Mouse (Mus musculus): ENCODE results near the gene Raver2. TPM values are rescaled to one million over a fixed set of nuclear protein-coding genes. Genes with fewer than 3 reads are reported as not detected.

Raver2 gene
- polyA plus RNA-seq, 1 experiment from 2014 or later, result 12.4 TPM

DNA sequence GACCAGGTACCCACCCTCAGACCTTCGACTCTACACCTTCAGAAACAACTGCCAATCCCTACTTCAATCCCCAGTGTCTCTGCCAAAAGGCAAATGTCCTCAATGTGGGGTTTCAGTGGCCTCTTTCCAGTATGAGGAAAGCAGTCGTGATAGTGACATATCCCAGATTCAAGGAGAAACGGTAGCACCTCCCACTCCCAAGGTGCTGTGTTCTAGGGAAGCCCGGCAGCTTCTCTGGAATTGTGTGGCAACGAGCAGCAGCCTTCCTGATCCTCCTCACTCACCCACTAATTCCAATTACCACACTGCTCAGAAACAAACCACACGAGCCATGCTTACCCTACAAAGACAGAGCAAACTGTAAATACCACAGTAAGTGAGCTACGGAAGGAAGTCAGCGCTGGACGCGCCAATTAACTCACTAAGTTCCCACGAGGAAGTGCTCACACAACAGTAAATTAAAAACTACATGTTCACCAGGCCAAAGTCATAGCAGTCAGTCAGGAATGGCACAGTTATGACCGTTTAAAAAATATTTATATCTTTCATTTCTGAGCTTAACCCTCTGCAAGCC, 90.5 kb downstream of the Raver2 start:
- peaks cover 4% of the 10 kb centered on the region for H3K36me3 ChIP-seq (ENCODE audit: control insufficient read depth, insufficient read depth, low read length)
- H3K4me3 ChIP-seq (ENCODE audit: low read depth, low read length), result no peak overlapping the region
- DNase-seq (ENCODE audit: low spot score, missing footprints), result peak; percentile 31
- H3K27me3 ChIP-seq (ENCODE audit: control insufficient read depth, insufficient read depth, low read length), result no peaks in the 10 kb centered on the region
- 90% methylated on average over 12 of the region's 12 CpGs for WGBS
- H3K4me2 ChIP-seq, result no peak overlapping the region
- no peak for ATAC-seq (ENCODE audit: low FRiP score)
- H3K4me1 ChIP-seq (ENCODE audit: control insufficient read depth, insufficient read depth, low read length), result no peaks in the 10 kb centered on the region
- no peak overlapping the region for H3K9ac ChIP-seq (ENCODE audit: low read length)
- H3K27ac ChIP-seq (ENCODE audit: low read depth, low read length), result no peak overlapping the region
- no peaks in the 10 kb centered on the region for H3K9me3 ChIP-seq (ENCODE audit: control insufficient read depth, low read length)

DNA sequence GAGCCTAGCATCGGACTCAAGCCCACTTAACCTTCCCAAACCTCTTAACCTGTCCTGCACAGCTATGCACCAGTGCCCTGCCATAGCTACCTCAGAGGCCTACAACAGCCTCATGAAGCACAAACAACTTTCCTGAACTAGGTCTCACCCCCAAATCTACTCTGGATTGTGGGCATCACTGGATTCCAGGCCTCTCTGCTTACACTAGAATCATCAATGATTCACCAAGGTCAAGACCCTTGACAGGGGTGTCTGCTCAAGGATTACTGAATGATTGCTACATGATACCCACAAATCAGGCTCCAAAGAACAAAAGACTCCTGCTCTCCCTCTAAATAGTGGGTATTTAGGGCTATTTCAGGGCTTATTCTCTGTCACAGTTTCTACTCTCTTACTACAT, 92.0 kb downstream of the Raver2 start:
- no peak for DNase-seq (ENCODE audit: low spot score, missing footprints)
- peaks cover 4% of the 10 kb centered on the region for H3K36me3 ChIP-seq (ENCODE audit: control insufficient read depth, insufficient read depth, low read length)
- no peaks in the 10 kb centered on the region for H3K9me3 ChIP-seq (ENCODE audit: control insufficient read depth, low read length)
- no peaks in the 10 kb centered on the region for H3K27me3 ChIP-seq (ENCODE audit: control insufficient read depth, insufficient read depth, low read length)
- 95% methylated on average over 1 of the region's 1 CpGs for WGBS
- H3K27ac ChIP-seq (ENCODE audit: low read depth, low read length), result no peak overlapping the region
- H3K4me1 ChIP-seq (ENCODE audit: control insufficient read depth, insufficient read depth, low read length), result no peaks in the 10 kb centered on the region
- H3K4me3 ChIP-seq (ENCODE audit: low read depth, low read length), result no peak overlapping the region
- H3K4me2 ChIP-seq, result no peak overlapping the region
- no peak overlapping the region for H3K9ac ChIP-seq (ENCODE audit: low read length)
- no peak for ATAC-seq (ENCODE audit: low FRiP score)

DNA sequence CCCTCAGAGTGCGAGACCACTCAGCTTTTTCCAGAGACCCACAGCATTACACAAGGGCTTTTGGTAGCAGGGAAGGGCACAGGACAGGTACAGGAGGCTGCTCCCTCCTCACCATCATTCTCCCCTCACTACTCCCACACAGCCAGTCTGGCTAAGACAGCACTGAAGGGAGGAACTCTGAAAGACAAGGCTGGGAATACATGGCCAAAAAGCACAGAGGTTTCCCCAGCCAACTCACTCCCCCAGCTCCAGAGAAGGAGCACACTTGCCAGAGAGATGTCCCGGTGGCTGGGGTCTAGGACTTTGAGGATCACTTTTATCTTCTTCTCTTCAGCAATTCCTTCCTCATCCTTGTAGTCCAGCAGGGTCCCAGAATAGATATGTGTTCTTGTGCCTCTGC, 95.4 kb downstream of the Raver2 start:
- Histone ChIP-seq H3K36me3 (ENCODE audit: control insufficient read depth, insufficient read depth, low read length) (no peaks in the 10 kb centered on the region), H3K27me3 (ENCODE audit: control insufficient read depth, insufficient read depth, low read length) (no peaks in the 10 kb centered on the region), H3K27ac (ENCODE audit: low read depth, low read length) (no peak overlapping the region), H3K9me3 (ENCODE audit: control insufficient read depth, low read length) (no peaks in the 10 kb centered on the region), H3K4me1 (ENCODE audit: control insufficient read depth, insufficient read depth, low read length) (no peaks in the 10 kb centered on the region), H3K4me3 (ENCODE audit: low read depth, low read length) (no peak overlapping the region), H3K4me2 (no peak overlapping the region), H3K9ac (ENCODE audit: low read length) (no peak overlapping the region)
- WGBS, result 98% methylated on average over 2 of the region's 2 CpGs
- no peak for DNase-seq (ENCODE audit: low spot score, missing footprints)
- no peak for ATAC-seq (ENCODE audit: low FRiP score)

DNA sequence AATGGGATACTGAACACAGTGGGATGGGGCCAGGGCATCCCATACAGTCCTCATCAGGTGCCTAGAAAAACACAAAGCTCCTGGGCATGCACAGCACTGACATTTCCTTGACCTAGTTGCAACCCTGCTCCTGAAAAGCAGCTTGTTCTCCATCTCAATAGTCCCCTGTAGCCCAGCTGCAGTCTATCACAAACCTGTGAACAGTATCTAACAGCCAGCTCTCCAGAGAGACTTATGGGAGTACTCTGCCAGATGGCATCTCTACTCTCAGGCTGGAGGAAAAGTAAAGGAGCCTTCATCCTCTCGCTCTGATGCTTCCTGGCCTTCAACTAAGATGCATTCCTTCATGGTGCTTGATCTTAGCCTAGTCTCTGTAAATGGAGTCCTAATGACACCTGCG, 95.9 kb downstream of the Raver2 start:
- 90% methylated on average over 2 of the region's 2 CpGs for WGBS
- Histone ChIP-seq H3K27ac (ENCODE audit: low read depth, low read length) (no peak overlapping the region), H3K4me2 (no peak overlapping the region), H3K9ac (ENCODE audit: low read length) (no peak overlapping the region), H3K36me3 (ENCODE audit: control insufficient read depth, insufficient read depth, low read length) (no peaks in the 10 kb centered on the region), H3K4me1 (ENCODE audit: control insufficient read depth, insufficient read depth, low read length) (no peaks in the 10 kb centered on the region), H3K9me3 (ENCODE audit: control insufficient read depth, low read length) (no peaks in the 10 kb centered on the region), H3K27me3 (ENCODE audit: control insufficient read depth, insufficient read depth, low read length) (no peaks in the 10 kb centered on the region), H3K4me3 (ENCODE audit: low read depth, low read length) (no peak overlapping the region)
- ATAC-seq (ENCODE audit: low FRiP score) (no peak), DNase-seq (ENCODE audit: low spot score, missing footprints) (no peak)

DNA sequence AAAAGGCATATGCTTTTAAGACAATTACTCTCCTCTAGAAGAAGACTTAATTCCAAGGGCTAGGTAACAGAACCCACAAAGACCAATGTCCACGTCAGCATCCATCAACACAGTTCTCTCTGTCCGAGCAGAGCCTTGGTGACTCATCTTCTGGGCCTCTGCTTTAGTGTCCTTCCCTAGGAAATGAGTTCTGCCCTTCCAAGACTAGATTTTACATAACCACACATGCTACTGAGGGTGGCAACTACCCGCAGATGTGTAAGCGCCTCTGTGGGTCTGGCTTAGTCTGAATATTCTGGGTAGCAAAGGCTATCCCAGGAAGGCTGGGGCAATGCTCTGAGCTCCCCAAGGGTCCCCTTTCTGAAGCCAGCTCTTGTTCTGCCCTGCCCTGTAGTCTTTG, 97.0 kb downstream of the Raver2 start:
- 91% methylated on average over 4 of the region's 4 CpGs for WGBS
- Histone ChIP-seq H3K4me2 (no peak overlapping the region), H3K9me3 (ENCODE audit: control insufficient read depth, low read length) (no peaks in the 10 kb centered on the region), H3K27ac (ENCODE audit: low read depth, low read length) (no peak overlapping the region), H3K27me3 (ENCODE audit: control insufficient read depth, insufficient read depth, low read length) (no peaks in the 10 kb centered on the region), H3K9ac (ENCODE audit: low read length) (no peak overlapping the region), H3K4me3 (ENCODE audit: low read depth, low read length) (no peak overlapping the region), H3K36me3 (ENCODE audit: control insufficient read depth, insufficient read depth, low read length) (no peaks in the 10 kb centered on the region), H3K4me1 (ENCODE audit: control insufficient read depth, insufficient read depth, low read length) (no peaks in the 10 kb centered on the region)
- ATAC-seq (ENCODE audit: low FRiP score), result no peak
- no peak for DNase-seq (ENCODE audit: low spot score, missing footprints)

DNA sequence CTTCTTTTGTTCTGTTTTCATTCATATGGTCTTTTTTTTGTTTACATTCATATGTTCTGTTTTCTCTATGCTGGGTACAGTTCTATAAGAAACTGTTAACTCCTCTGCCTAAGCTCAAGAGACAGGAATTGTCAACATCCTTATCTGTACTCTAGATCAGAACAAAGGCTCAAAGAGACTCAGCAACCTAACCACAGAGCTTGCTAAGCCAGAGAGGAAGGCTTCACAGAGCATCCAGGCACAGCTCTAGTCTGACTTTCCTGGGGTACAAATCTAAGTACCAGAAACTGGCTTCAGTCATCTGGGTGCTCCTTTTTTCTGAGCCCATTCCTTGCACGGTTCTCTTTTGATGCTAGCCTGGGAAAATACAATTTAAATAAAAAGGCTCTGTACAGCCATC, 99.0 kb downstream of the Raver2 start:
- 86% methylated on average over 1 of the region's 1 CpGs for WGBS
- H3K36me3 ChIP-seq (ENCODE audit: control insufficient read depth, insufficient read depth, low read length), result no peaks in the 10 kb centered on the region
- H3K4me2 ChIP-seq, result no peak overlapping the region
- H3K9me3 ChIP-seq (ENCODE audit: control insufficient read depth, low read length), result no peaks in the 10 kb centered on the region
- DNase-seq (ENCODE audit: low spot score, missing footprints) (no peak), ATAC-seq (ENCODE audit: low FRiP score) (no peak)
- H3K4me3 ChIP-seq (ENCODE audit: low read depth, low read length), result no peak overlapping the region
- no peaks in the 10 kb centered on the region for H3K4me1 ChIP-seq (ENCODE audit: control insufficient read depth, insufficient read depth, low read length)
- no peak overlapping the region for H3K27ac ChIP-seq (ENCODE audit: low read depth, low read length)
- no peaks in the 10 kb centered on the region for H3K27me3 ChIP-seq (ENCODE audit: control insufficient read depth, insufficient read depth, low read length)
- H3K9ac ChIP-seq (ENCODE audit: low read length), result no peak overlapping the region

DNA sequence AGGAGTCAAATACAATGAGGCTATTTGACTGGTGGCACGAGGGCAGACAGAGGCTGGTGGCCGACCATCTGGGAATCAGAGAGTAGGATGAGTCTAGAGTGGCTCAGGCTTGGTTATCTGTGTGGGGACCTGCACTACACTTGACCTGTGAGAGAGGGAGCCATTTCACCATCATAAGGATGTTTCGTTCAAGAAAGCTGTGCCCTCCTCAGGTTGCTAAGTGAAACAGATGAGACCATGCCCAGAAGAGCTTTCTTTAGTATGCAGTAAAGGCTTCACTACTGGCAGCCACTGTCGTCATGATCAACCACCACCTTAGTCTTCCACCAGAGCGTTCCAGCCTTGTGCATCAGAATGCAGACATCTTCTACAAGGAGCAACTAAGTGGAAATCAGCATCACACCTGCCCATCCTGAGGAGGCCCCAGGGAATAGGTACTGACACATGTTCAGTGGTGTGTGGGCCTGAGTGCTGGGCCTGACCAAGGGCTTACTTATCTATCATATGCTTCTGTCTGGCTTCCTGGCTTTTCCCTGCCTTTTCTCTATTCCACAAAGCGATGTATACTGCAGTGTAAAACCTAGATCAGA, 99.5 kb downstream of the Raver2 start:
- DNase-seq (ENCODE audit: low spot score, missing footprints), result no peak
- WGBS, result 55% methylated on average over 6 of the region's 6 CpGs
- H3K4me3 ChIP-seq (ENCODE audit: low read depth, low read length), result no peak overlapping the region
- no peak overlapping the region for H3K4me2 ChIP-seq
- H3K9me3 ChIP-seq (ENCODE audit: control insufficient read depth, low read length), result no peaks in the 10 kb centered on the region
- ATAC-seq (ENCODE audit: low FRiP score), result peak; percentile 62; the same call in 1 of the 2 replicates
- no peaks in the 10 kb centered on the region for H3K36me3 ChIP-seq (ENCODE audit: control insufficient read depth, insufficient read depth, low read length)
- no peaks in the 10 kb centered on the region for H3K4me1 ChIP-seq (ENCODE audit: control insufficient read depth, insufficient read depth, low read length)
- no peak overlapping the region for H3K9ac ChIP-seq (ENCODE audit: low read length)
- no peaks in the 10 kb centered on the region for H3K27me3 ChIP-seq (ENCODE audit: control insufficient read depth, insufficient read depth, low read length)
- H3K27ac ChIP-seq (ENCODE audit: low read depth, low read length), result no peak overlapping the region

DNA sequence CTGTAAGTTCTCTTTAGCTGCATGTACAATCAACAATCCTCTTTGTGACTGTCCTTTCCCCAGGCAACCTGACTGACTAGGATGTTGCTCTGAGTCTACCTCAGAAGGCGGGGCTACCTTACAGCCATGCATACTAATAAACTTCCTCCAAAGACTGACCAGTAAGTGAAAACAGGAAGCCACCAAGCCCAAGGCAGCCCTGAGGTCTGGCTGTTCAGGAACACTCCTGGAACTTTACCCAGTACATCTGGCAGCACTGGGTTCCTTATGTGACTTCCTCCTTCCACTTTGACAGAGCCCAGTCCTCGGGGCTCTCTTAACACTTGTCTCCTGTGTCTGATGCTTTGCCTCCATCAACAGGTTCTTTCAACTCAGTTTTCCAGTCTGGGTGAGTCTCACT, 104.0 kb downstream of the Raver2 start:
- ATAC-seq (ENCODE audit: low FRiP score), result no peak

DNA sequence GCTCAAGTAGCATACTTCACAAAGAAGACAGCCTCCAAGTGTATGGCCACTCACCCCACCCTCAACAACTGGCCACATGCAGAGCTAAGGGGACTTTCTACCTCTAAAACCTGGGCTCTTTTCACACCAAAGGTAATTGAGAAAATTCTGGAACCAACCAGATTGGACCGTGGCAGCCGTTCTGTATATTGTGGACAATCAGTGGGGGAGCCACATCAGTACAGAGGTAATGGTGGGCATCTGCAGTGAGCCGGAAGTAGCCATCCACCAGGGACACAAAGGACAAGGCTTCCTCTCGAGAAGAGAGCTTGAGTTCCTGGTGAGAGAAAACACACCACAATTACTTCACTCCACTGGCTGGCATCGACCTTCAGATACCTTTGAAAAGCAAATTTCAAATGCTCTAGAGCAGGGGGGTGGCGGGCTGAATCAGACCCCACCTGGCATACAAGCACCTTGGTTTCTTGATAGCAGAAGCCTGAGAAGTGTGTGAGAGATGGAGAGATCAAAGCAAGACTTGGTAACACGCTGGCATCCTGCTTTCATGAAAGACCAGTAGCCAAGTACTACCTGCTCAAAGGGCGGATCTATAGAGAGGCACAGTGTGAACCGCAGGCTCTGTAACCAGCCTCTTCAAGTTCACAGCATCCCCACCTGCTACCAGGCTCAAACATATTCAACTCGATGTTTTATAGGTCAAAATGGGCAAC, 106.3 kb downstream of the Raver2 start:
- no peak overlapping the region for H3K27ac ChIP-seq (ENCODE audit: low read depth, low read length)
- no peak overlapping the region for H3K9ac ChIP-seq (ENCODE audit: low read length)
- no peaks in the 10 kb centered on the region for H3K27me3 ChIP-seq (ENCODE audit: control insufficient read depth, insufficient read depth, low read length)
- DNase-seq (ENCODE audit: low spot score, missing footprints) (peak; percentile 57), ATAC-seq (ENCODE audit: low FRiP score) (no peak)
- H3K36me3 ChIP-seq (ENCODE audit: control insufficient read depth, insufficient read depth, low read length), result no peaks in the 10 kb centered on the region
- no peak overlapping the region for H3K4me2 ChIP-seq
- no peak overlapping the region for H3K4me3 ChIP-seq (ENCODE audit: low read depth, low read length)
- 83% methylated on average over 10 of the region's 10 CpGs for WGBS
- H3K9me3 ChIP-seq (ENCODE audit: control insufficient read depth, low read length), result no peaks in the 10 kb centered on the region
- no peaks in the 10 kb centered on the region for H3K4me1 ChIP-seq (ENCODE audit: control insufficient read depth, insufficient read depth, low read length)

More for the DNA sequence above, 104.0 kb downstream of the Raver2 start:
- H3K27ac ChIP-seq (ENCODE audit: low read depth, low read length), result no peak overlapping the region
- no peak overlapping the region for H3K4me3 ChIP-seq (ENCODE audit: low read depth, low read length)
- no peak overlapping the region for H3K4me2 ChIP-seq
- no peaks in the 10 kb centered on the region for H3K27me3 ChIP-seq (ENCODE audit: control insufficient read depth, insufficient read depth, low read length)
- DNase-seq (ENCODE audit: low spot score, missing footprints), result no peak
- H3K9ac ChIP-seq (ENCODE audit: low read length), result no peak overlapping the region
- H3K36me3 ChIP-seq (ENCODE audit: control insufficient read depth, insufficient read depth, low read length), result no peaks in the 10 kb centered on the region
- WGBS, result 87% methylated on average over 2 of the region's 2 CpGs
- no peaks in the 10 kb centered on the region for H3K9me3 ChIP-seq (ENCODE audit: control insufficient read depth, low read length)
- H3K4me1 ChIP-seq (ENCODE audit: control insufficient read depth, insufficient read depth, low read length), result no peaks in the 10 kb centered on the region
